Mouse (Mus musculus) fat pad, adult 2 months (tissue): ENCODE data around the gene Faf1.
"Not testable (repeated sequence)": the region's sequence is repeated elsewhere in the genome, so short reads cannot be mapped to it uniquely, and the experiment has no call there.

ENCODE experiments used
- DNase-seq: peaks from one replicate; pipeline ENCODE4 v3.0.0-alpha.2; 2011; ENCODE audit warnings: low read depth, low spot score; ENCODE audit errors: extremely low read depth

Gene Faf1

DNA sequence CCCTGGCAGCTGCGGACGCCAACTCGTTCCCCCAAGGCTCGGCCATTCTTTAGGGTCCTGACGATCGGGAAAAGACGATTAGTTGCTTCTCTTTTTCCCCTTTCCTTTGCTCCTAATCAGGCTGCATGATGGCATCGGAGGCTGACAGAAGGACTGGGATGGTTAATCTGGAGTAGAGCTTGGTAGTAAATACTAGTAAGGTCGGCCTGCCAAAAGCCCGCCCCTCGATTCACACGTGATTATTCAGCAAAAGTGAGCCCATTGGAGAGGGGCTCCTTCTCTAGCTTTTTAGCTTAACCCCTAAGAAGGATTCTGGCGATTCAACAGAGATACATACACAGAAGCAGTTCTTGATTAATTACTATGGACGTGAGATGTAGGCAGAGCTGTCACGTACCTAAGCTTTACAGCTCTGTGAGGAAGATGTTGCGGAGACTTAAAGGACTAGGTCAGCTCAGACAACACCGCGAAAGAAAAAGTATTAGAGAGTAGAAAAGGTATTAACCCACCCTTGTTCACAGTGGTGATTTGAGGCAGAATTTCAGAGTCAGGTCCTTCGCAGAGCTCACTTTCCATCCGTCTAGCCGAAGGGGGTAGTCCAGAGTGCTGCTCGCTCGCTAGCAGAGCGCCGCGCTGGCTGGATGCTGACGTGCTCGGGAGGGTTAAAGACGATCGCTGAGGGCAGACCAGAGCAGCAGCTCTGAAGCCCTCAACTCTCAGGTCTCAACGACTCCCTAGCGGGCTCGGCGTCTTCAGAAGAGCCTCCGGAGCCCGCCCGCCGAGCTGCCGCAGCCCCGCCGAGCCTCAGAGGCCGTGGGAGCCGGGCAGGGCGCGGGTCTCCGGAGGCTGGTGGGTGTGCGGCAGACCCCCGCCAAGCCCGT is 11.0 kb upstream of the Faf1 start:
- DNase-seq, result no peak

DNA sequence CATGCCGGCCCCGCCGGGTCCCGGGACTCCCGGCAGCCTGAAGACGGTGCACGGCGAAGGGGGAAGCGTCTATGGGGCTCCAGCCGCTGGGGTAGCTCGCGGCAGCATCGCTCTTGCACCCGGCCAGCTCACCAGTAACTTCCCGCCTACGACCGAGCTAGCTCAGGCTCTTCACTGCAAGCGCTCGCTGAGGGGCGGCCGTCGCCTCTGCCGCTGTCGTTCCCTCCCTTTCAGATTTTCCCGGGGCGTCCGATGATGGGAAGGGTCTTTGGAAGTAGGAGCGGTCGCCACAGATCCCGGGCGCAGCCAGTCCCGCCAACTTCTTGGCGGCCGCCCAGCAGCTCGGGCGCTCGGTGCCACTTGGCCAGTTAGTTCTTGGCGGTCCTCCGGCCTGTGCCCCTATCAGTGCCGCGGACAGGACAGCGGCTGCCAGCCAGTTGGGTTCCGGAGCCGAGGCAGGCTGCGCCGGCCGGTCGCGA is 10.4 kb upstream of the Faf1 start:
- no peak for DNase-seq

DNA sequence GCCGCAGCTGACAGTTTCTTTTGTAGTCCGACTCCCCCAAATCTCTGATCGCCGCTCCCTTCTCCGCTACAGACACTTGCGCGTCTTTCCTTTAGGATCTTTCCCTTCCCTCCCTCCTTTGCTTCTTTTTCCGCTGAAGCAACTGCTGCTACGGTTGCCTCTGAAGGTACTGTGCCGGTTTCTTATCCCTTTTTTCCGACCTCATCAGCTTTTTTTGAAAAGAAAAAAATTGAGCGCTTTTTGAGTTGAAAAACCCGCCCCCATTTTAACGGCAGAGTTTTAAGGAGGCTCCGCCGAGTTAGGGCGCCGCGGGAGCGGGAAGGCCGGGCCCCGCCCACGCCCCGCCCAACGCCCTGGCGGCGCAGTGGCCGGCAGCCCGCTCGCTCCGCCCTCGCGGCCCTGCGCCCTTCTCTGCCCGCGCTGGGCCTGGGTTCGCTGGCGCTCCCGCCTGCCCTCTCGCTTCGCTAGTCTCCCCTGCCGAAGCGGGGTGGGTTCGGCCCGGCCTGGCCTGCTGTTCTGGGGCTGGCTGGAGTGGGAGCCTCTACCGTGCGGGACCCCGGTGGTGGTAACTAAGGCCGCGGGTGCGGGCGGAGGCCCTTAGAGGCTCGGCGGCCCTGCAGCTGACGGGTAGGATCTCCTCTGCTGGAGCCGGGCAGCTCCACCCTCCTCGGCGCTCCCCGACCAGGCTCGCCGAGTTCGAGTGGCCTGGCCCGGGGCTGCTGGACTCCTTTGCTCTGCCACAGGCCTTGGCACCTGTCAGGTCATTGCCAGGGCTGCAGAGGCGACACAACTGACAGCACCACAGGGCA is 9.7 kb upstream of the Faf1 start, which contains the start of gene Cdkn2c:
Cdkn2c (minus strand) TSS at position 729 of the 809 bp plus-strand sequence.
- DNase-seq, result no peak

DNA sequence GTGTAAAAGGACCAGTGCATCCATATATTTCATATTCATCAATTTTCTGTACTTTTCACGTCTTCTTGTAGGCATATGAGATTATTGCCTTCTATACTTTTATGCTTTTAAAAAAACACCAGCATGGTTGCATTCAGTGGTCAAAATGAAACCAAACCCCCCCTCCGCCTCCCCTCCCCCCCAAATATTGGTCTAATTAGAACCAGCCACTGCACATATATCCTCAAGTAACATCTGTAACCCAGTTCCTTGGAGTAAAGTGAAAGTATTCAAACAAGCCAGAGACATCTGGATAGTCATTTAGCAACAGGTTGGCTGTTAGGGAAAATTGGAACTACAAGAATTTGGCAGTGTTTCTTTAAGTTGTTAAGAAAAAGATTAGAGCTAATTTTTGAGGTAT is 8.9 kb upstream of the Faf1 start:
- no peak for DNase-seq

GRCm38 (mm10) chr4:109670213-109670612 is 6.2 kb upstream of the Faf1 start:
- DNase-seq, result no peak

DNA sequence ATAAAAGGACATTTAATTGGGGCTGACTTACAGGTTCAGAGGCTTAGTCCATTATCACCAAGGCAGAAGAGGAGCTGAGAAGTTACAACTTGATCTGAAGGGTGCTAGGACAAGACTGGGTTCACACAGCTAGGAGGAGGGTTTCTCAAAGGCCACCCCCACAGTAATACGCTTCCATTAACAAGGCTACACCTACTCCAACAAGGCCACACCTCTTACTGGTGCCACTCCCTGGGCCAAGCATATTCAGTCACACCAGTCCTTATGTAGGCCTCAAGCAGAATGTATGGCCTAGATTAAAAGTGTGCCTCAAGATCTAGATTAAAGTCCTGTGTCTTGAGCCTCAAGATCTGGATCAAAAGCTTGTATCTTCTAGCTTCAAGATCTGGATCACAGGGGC is 4.4 kb upstream of the Faf1 start:
- no peak for DNase-seq

DNA sequence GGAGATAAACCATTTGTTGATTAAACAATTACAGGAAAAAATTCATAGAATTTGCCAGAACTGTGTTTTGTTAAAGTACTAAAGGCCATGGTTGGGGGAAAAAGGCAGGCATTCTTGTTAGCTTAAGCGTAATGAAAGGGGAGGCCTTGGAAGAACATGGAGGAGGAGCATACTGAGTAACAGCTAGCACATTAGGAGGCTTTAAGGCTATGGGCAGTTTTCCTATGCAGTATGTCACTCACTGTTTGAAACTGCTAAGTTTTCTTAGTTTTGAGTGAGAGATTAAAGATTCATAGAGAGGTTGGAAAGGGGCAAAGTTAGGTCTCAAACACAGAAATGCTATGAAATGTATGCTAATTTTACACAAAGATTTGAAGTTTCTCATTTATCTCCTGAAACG is 2.3 kb upstream of the Faf1 start:
- DNase-seq, result no peak

- DNase-seq, result no peak
Measured at GRCm38 (mm10) chr4:109677221-109677620, 833 bp downstream of the Faf1 start.

DNA sequence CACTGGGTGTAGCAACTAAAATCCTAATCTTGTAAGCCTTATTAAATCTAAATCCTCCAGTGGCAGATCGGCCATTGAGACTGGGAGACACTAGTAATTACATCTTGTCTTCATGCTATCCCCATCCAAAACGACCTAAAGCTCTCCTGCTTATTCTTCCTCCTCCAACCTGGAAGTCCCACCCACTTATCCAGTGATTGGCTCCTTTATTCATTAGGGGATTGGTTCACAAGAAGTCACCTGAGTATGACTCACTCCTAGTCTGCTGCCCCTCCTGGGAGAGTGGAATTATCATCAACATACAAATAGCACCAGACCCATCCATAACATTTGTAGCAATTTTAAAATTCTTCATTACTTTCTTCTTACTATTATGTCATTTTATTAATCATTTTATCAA is 7.2 kb downstream of the Faf1 start:
- no peak for DNase-seq

DNA sequence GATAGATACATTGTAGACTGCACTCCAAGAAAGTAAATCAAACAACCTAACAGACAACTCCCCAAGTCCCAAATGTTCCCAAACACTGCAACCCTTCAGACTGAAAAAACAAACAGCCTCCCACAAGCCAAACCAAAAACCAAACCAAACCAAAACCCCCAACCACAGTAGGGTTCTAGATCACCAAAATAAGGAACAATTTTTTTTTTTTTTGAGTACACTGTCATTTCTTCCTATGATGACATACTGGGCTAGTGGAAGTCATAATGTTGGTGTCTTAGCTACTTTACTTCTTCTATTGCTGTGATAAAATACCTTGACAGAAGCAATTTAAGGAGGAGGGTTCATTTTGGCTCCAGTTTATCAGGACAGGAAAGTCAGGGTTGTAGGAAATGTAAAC is 16.3 kb downstream of the Faf1 start:
- no peak for DNase-seq

- DNase-seq, result not testable (repeated sequence)
Measured at GRCm38 (mm10) chr4:109700727-109701126, 24.3 kb downstream of the Faf1 start.

DNA sequence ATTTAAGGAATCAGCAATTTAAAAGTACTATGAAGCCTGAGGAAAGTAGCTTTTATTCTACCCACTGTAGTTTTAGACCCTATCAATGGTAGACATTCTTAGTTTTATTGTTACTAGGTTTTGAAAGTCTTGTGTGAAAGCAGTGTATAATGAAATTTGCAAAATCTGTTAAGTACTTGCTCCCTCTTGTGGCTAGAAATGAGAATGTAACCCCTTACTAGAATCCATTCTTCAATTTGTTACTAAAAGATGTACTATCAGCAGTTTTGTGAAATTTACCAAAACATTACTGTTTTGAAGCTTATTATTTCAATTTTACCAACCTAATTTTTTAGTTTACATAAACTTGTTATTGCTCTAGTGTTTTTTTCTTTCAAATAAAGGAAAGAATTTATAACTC is 27.2 kb downstream of the Faf1 start:
- no peak for DNase-seq

DNA sequence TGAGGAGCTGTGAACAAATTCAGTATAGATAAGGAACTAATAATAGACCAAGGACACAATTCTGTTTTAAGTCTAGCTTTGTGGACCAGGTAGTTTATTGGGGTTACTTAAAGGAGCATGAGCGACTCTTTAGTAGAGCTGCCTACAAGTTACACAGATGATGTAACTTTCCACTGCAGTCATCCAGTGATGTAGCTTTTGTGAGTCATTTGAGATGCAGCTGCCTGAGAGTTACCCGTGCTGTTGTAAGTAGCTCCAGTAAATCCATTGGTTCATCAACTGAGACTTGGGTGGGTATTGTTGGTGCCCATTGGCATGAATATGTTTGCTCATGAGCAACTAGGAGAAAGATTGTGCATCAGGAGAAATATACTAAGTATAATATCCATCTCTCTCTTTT is 29.0 kb downstream of the Faf1 start:
- DNase-seq, result no peak

GRCm38 (mm10) chr4:109719281-109719680 is 42.9 kb downstream of the Faf1 start:
- no peak for DNase-seq

- no peak for DNase-seq
Measured at GRCm38 (mm10) chr4:109729281-109729680, 52.9 kb downstream of the Faf1 start.

GRCm38 (mm10) chr4:109735754-109736153 is 59.4 kb downstream of the Faf1 start:
- DNase-seq, result no peak

- no peak for DNase-seq
Measured at GRCm38 (mm10) chr4:109743984-109744383, 67.6 kb downstream of the Faf1 start.

DNA sequence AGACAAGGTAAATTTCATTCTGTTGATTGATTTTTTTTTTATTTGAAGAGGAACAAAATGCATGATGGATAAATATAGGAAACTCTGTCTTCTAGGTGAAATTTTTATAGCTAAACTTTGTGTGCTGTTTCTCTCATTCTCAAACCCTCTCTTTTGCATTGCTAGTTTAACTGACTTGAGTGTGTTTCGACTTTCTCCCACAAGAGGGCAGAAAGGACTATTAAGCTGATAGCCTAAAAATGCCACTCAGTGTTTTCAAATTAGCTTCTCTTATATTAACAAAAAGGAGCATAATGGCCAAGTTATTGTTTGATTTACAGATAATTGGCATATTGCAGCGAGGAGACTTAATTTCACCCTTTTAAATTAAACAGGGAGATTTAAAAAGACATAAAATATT is 82.6 kb downstream of the Faf1 start:
- DNase-seq, result no peak

DNA sequence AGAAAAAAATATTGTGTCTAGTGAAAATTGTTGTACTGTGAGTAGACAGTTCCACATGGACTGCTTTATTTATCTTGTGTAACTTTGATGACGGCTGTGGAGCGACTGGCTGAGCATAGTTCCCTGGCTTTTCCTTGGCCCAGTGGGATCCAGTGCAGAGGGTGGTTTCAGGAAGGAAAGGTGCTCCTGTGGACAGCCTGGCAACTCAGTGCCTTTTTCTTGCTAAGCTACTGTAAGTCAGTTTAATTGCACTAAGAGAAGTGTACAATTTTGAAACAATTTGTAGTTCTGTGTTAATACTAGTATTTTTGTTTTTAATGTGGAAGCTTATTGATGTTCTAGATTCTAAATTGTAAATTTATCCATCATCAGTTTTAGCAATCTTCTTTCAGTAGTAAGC is 83.5 kb downstream of the Faf1 start:
- no peak for DNase-seq

- DNase-seq, result no peak
Measured at GRCm38 (mm10) chr4:109760501-109760900, 84.1 kb downstream of the Faf1 start.

- no peak for DNase-seq
Measured at GRCm38 (mm10) chr4:109762768-109763501, 86.5 kb downstream of the Faf1 start.
